Mouse (Mus musculus) liver, embryonic 11.5 days (tissue): ENCODE results near the gene Padi4. TPM values are rescaled to one million over a fixed set of nuclear protein-coding genes. Genes with fewer than 3 reads are reported as not detected.

Experiments
- ATAC-seq: fragments of 200-750 bp; cut with Nextera tagmentation; replicated peaks from 2 replicates; pipeline ENCODE4 v1.8.0; 2017; ENCODE audit warnings: moderate number of reproducible peaks, mild to moderate bottlenecking, moderate TSS enrichment, moderate library complexity; ENCODE audit not compliant: low FRiP score
- DNase-seq: peaks from one replicate; pipeline ENCODE4 v3.0.0-alpha.2; 2017; ENCODE audit warnings: low spot score
- H3K27ac ChIP-seq: fragments of 300-500 bp; sonication (generic); 2 replicates; pipeline ENCODE4 v1.5.1; 2014; ENCODE audit warnings: mild to moderate bottlenecking, low read depth, low read length, control low read depth
- H3K27me3 ChIP-seq: fragments of 300-500 bp; sonication (generic); replicated peaks from 2 replicates; pipeline ENCODE4 v1.6.1; 2014; ENCODE audit warnings: low read length, mixed read lengths; ENCODE audit not compliant: control insufficient read depth, insufficient read depth
- H3K36me3 ChIP-seq: fragments of 300-500 bp; sonication (generic); 2 replicates; pipeline ENCODE4 v1.6.1; 2014; ENCODE audit warnings: mild to moderate bottlenecking, low read length, moderate library complexity, mixed read lengths; ENCODE audit not compliant: control insufficient read depth, insufficient read depth
- H3K4me1 ChIP-seq: fragments of 300-500 bp; sonication (generic); replicated peaks from 2 replicates; pipeline ENCODE4 v1.6.1; 2014; ENCODE audit warnings: low read length, mixed read lengths; ENCODE audit not compliant: control insufficient read depth, insufficient read depth
- H3K4me2 ChIP-seq: fragments of 300-500 bp; sonication (generic); 2 replicates; pipeline ENCODE4 v1.6.1; 2014; ENCODE audit warnings: mild to moderate bottlenecking, control low read depth, moderate library complexity
- H3K4me3 ChIP-seq: fragments of 300-500 bp; sonication (generic); 2 replicates; pipeline ENCODE4 v1.5.1; 2014; ENCODE audit warnings: low read depth, low read length, control low read depth
- H3K9ac ChIP-seq: fragments of 300-500 bp; sonication (generic); 2 replicates; pipeline ENCODE4 v1.6.1; 2014; ENCODE audit warnings: low read depth, low read length, control low read depth
- H3K9me3 ChIP-seq: fragments of 300-500 bp; sonication (generic); 2 replicates; pipeline ENCODE4 v1.6.1; 2016; ENCODE audit warnings: low read length, inconsistent platforms, mixed read lengths; ENCODE audit not compliant: control insufficient read depth
- WGBS: fragments of 180-500 bp; shearing (Covaris S2); extraction: QIAGEN DNeasy Blood & Tissue Kit; methylation state at CpG from one replicate; pipeline ENCODE4 v1.1.7; 2014; 5-methylcytosine and 5-hydroxymethylcytosine counted together
- polyA plus RNA-seq: library from polyadenylated mRNA; unstranded; fragments of >200 nt; fragmentation: Nextera tagmentation; extraction: Ambion mirVana; gene quantifications from 2 replicates; pipeline ENCODE4 v1.2.1, GENCODE M21; 2014

Gene Padi4
- polyA plus RNA-seq, 1 experiment from 2014 or later = 0.32 TPM

- peak overlapping the region; percentile 49 for H3K4me2 ChIP-seq
- H3K9me3 ChIP-seq = no peaks in the 10 kb centered on the region
- H3K27ac ChIP-seq = no peak overlapping the region
- no peak overlapping the region for H3K9ac ChIP-seq
- H3K27me3 ChIP-seq = peaks cover 20% of the 10 kb centered on the region
- DNase-seq = no peak
- peaks cover 63% of the 10 kb centered on the region for H3K4me1 ChIP-seq
- no peak for ATAC-seq
- 29% methylated on average over 10 of the region's 14 CpGs for WGBS
- no peak overlapping the region for H3K4me3 ChIP-seq
- H3K36me3 ChIP-seq = no peaks in the 10 kb centered on the region
Observed at GRCm38 (mm10) chr4:140812609-140813008, 38.6 kb upstream of the Padi4 start.

GRCm38 (mm10) chr4:140812191-140812590 is 38.2 kb upstream of the Padi4 start:
- H3K9ac ChIP-seq = no peak overlapping the region
- WGBS = 21% methylated on average over 8 of the region's 8 CpGs
- H3K27ac ChIP-seq = no peak overlapping the region
- H3K4me3 ChIP-seq = peak overlapping the region; percentile 4; the same call in 1 of the 2 replicates
- H3K27me3 ChIP-seq = peaks cover 20% of the 10 kb centered on the region
- no peaks in the 10 kb centered on the region for H3K36me3 ChIP-seq
- peaks cover 63% of the 10 kb centered on the region for H3K4me1 ChIP-seq
- no peak for ATAC-seq
- H3K4me2 ChIP-seq = peak overlapping the region; percentile 49
- no peak for DNase-seq
- no peaks in the 10 kb centered on the region for H3K9me3 ChIP-seq

GRCm38 (mm10) chr4:140810458-140811260 is 36.6 kb upstream of the Padi4 start, which contains the start of gene Padi3:
Gene Padi3 (minus strand): TSS chr4:140810648.
- no peak within 1 kb of the TSS for H3K27ac ChIP-seq
- peaks cover 20% of the 10 kb centered on the region for H3K27me3 ChIP-seq
- no peak within 1 kb of the TSS for H3K9ac ChIP-seq
- 63% methylated on average over 16 of the region's 16 CpGs for WGBS
- ATAC-seq = peak; percentile 48; the same call in 1 of the 2 replicates
- no peaks in the 10 kb centered on the region for H3K9me3 ChIP-seq
- no peak within 1 kb of the TSS for H3K4me3 ChIP-seq
- H3K36me3 ChIP-seq = no peaks in the 10 kb centered on the region
- peaks cover 50% of the 10 kb centered on the region for H3K4me1 ChIP-seq
- H3K4me2 ChIP-seq = no peak within 1 kb of the TSS
- DNase-seq = no peak

- H3K4me3 ChIP-seq = no peak overlapping the region
- no peak overlapping the region for H3K9ac ChIP-seq
- no peaks in the 10 kb centered on the region for H3K9me3 ChIP-seq
- 29% methylated on average over 8 of the region's 8 CpGs for WGBS
- peaks cover 40% of the 10 kb centered on the region for H3K4me1 ChIP-seq
- peaks cover 20% of the 10 kb centered on the region for H3K27me3 ChIP-seq
- H3K36me3 ChIP-seq = no peaks in the 10 kb centered on the region
- DNase-seq (no peak), ATAC-seq (no peak; the same call in 1 of the 2 replicates)
- H3K27ac ChIP-seq = no peak overlapping the region
- H3K4me2 ChIP-seq = no peak overlapping the region
Observed at GRCm38 (mm10) chr4:140809118-140809517, 35.1 kb upstream of the Padi4 start.

- 82% methylated on average over 9 of the region's 9 CpGs for WGBS
- H3K4me2 ChIP-seq = no peak overlapping the region
- no peak overlapping the region for H3K4me3 ChIP-seq
- no peak for DNase-seq
- H3K36me3 ChIP-seq = no peaks in the 10 kb centered on the region
- peaks cover 7% of the 10 kb centered on the region; the same call in 1 of the 2 replicates for H3K4me1 ChIP-seq
- H3K9ac ChIP-seq = no peak overlapping the region
- ATAC-seq = no peak
- peaks cover 6% of the 10 kb centered on the region for H3K27me3 ChIP-seq
- no peak overlapping the region for H3K27ac ChIP-seq
- no peaks in the 10 kb centered on the region for H3K9me3 ChIP-seq
Observed at GRCm38 (mm10) chr4:140804601-140805000, 30.6 kb upstream of the Padi4 start.

GRCm38 (mm10) chr4:140801364-140801763 is 27.3 kb upstream of the Padi4 start:
- H3K9me3 ChIP-seq = no peaks in the 10 kb centered on the region

GRCm38 (mm10) chr4:140796786-140797185 is 22.8 kb upstream of the Padi4 start:
- H3K4me2 ChIP-seq = no peak overlapping the region
- H3K4me3 ChIP-seq = no peak overlapping the region
- ATAC-seq (no peak), DNase-seq (no peak)
- no peak overlapping the region for H3K9ac ChIP-seq
- no peak overlapping the region for H3K27ac ChIP-seq
- WGBS = 78% methylated on average over 3 of the region's 3 CpGs
- H3K9me3 ChIP-seq = no peaks in the 10 kb centered on the region
- no peaks in the 10 kb centered on the region for H3K4me1 ChIP-seq
- no peaks in the 10 kb centered on the region for H3K36me3 ChIP-seq
- no peaks in the 10 kb centered on the region; the same call in 1 of the 2 replicates for H3K27me3 ChIP-seq

More at GRCm38 (mm10) chr4:140801364-140801763, 27.3 kb upstream of the Padi4 start:
- Histone ChIP-seq H3K36me3 (no peaks in the 10 kb centered on the region), H3K4me2 (no peak overlapping the region), H3K4me3 (no peak overlapping the region), H3K27me3 (no peaks in the 10 kb centered on the region; the same call in 1 of the 2 replicates), H3K9ac (no peak overlapping the region), H3K4me1 (no peaks in the 10 kb centered on the region), H3K27ac (no peak overlapping the region)
- DNase-seq (no peak), ATAC-seq (no peak)
- 70% methylated on average over 3 of the region's 3 CpGs for WGBS

GRCm38 (mm10) chr4:140794678-140795077 is 20.6 kb upstream of the Padi4 start:
- Histone ChIP-seq H3K27me3 (no peaks in the 10 kb centered on the region; the same call in 1 of the 2 replicates), H3K9me3 (no peaks in the 10 kb centered on the region), H3K36me3 (no peaks in the 10 kb centered on the region), H3K4me1 (no peaks in the 10 kb centered on the region), H3K9ac (no peak overlapping the region), H3K4me2 (no peak overlapping the region), H3K4me3 (no peak overlapping the region), H3K27ac (no peak overlapping the region)
- WGBS = 81% methylated on average over 9 of the region's 9 CpGs
- ATAC-seq (no peak), DNase-seq (no peak)

GRCm38 (mm10) chr4:140793795-140794194 is 19.8 kb upstream of the Padi4 start:
- Histone ChIP-seq H3K36me3 (no peaks in the 10 kb centered on the region), H3K9me3 (no peaks in the 10 kb centered on the region), H3K4me2 (no peak overlapping the region), H3K27ac (no peak overlapping the region), H3K27me3 (no peaks in the 10 kb centered on the region; the same call in 1 of the 2 replicates), H3K9ac (no peak overlapping the region), H3K4me1 (no peaks in the 10 kb centered on the region), H3K4me3 (no peak overlapping the region)
- WGBS = 61% methylated on average over 9 of the region's 9 CpGs
- DNase-seq (no peak), ATAC-seq (no peak)
